Mouse (Mus musculus): Measurements from ENCODE around the gene Gm49403.

- TF ChIP-seq CTCF (conservative IDR thresholded peaks at IDR 0.05; ENCODE audit: low read length) = no peak
- TF ChIP-seq NANOG (IDR thresholded peaks at IDR 0.05; ENCODE audit: borderline replicate concordance, low read length) = no peak
- TF ChIP-seq POU5F1 (IDR thresholded peaks at IDR 0.05; ENCODE audit: borderline replicate concordance, low read length) = no peak
Observed at GRCm38 (mm10) chr19:8892829-8893766, 9.4 kb downstream of the Gm49403 start, which contains the start of gene Ints5.
